Mouse (Mus musculus) cerebral cortex, adult 2 months (tissue): ENCODE measurements around the gene Evc.

Experiments
- WGBS: fragments of 180-500 bp; shearing (Covaris S2); methylation state at CpG from one replicate; pipeline ENCODE4 v1.1.7; 2018; 5-methylcytosine and 5-hydroxymethylcytosine counted together

The Evc gene

GRCm38 (mm10) chr5:37298370-37298769, 38.3 kb downstream of the Evc start:
- 20% methylated on average over 7 of the region's 7 CpGs for WGBS

DNA sequence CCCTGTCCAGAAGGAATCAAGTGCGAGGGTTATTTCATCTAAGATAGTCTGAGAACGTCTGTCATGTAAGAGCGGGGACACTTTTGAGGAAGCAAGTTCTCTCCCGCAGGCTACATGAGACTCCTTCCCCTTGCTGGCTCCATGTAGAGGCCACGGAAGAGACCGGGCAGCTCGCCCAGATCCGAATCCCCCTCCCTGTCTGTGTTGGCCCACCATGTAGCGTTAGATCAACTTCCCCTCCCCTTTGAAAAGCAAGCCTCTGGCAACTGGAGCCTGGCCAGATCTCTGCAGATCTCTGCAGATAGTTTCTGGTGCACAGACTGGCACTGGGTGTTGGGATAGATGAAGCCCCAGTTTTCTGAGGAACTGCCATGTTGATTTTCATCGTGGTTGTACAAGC, 40.0 kb downstream of the Evc start:
- WGBS = 28% methylated on average over 10 of the region's 10 CpGs

DNA sequence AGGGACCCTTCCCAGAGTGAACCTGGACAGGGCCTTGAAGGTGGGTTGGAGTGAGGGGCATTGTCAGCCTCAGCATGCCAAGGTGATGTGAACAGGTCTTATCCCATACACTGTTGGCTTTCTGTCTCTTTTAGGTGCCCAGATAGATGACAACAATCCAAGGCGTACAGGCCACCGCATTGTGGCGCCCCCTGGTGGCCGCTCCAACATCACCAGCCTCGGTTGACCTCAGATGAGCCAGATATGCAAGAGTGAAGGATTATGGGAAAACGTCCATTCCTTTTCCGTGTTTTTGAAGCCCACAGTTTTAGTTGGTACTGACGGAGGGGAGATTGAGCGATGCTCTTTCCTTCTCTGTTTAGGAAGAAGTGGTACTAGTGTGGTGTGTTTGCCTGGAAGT, 45.7 kb downstream of the Evc start:
- 56% methylated on average over 9 of the region's 9 CpGs for WGBS

DNA sequence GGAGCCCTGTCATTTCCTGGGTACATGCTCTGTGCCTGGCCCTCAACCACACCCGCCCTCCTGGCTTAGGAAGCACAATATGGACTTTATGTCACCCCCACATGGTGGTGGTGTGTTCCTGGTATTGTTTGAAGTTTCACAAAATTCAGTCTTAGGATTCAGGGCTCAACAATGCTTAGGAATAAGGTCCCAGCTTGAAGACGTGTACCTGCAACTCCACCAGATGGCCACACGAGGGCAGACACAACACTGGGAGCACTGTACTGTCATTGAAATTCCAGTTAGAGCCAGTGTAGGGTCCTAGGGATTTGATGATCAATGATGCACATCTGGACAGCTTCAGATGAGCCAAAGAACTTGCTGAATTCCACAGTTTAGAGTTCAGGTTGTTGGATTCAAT, 47.5 kb downstream of the Evc start:
- 19% methylated on average over 3 of the region's 3 CpGs for WGBS

DNA sequence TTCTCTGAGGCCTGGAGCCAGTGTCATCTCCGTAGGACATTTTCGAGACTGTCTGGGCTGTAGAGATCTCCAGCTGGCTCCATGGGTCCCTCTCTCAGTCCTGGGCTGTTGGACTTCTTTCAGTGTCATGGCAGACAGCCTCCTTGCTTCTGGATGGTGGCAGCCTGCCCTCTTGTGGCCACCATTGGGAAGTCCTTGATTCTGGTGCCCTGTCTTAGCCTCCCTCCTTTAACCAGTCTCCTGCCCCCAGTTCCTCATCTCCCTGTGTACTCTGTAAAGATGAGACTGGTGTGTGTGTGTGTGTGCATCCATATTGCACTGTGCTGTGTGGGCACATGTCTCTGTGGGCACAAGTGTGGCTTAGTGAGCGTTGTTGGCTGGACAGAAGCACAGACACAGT, 48.3 kb downstream of the Evc start:
- WGBS = 36% methylated on average over 3 of the region's 3 CpGs

- 46% methylated on average over 11 of the region's 11 CpGs for WGBS
Measured at GRCm38 (mm10) chr5:37281021-37281420, 55.7 kb downstream of the Evc start.

- WGBS = 58% methylated on average over 6 of the region's 6 CpGs
Measured at GRCm38 (mm10) chr5:37263816-37264215, 72.9 kb downstream of the Evc start.

DNA sequence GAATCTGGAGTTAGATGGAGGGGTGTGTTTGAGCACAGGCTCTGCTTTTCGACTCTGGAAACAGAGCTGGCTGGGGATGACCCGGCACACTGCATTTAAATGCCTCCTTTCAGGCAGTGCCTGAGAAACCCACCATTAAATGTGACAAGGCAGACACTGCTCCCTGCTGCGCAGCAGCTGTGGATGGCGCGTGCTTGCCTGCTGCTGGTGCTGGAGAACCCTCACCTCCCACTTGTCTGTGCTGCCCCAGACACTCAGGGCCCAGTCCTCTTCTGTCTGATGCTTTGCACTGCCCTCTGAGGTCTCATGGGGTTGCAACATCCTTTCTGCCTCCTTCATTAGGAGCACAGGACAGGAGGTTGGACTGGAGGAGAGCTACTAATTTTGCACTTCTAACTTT, 75.0 kb downstream of the Evc start:
- WGBS = 34% methylated on average over 5 of the region's 5 CpGs

DNA sequence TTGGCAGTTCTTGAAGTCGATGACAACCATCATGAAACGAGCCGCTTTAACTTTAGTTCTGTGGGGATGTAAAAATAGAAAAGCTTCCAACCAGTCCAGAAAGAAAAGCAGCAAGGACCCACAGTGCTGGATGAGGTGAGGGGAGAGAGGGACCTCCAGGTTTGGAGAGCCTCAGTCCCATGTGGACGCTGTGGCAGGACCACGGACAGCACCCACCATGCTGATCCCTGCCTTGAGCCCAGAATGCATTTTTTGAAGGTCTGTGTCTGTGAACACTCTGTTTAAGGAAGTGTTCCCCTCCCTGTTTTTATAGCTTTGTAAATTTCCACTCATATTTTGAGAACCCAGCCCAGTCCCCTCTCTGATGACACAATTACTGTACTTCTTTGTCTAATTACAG, 79.5 kb downstream of the Evc start:
- WGBS = 31% methylated on average over 5 of the region's 5 CpGs

GRCm38 (mm10) chr5:37256823-37257222, 79.9 kb downstream of the Evc start:
- 40% methylated on average over 7 of the region's 7 CpGs for WGBS

GRCm38 (mm10) chr5:37254523-37254922, 82.2 kb downstream of the Evc start:
- WGBS = 46% methylated on average over 4 of the region's 4 CpGs

DNA sequence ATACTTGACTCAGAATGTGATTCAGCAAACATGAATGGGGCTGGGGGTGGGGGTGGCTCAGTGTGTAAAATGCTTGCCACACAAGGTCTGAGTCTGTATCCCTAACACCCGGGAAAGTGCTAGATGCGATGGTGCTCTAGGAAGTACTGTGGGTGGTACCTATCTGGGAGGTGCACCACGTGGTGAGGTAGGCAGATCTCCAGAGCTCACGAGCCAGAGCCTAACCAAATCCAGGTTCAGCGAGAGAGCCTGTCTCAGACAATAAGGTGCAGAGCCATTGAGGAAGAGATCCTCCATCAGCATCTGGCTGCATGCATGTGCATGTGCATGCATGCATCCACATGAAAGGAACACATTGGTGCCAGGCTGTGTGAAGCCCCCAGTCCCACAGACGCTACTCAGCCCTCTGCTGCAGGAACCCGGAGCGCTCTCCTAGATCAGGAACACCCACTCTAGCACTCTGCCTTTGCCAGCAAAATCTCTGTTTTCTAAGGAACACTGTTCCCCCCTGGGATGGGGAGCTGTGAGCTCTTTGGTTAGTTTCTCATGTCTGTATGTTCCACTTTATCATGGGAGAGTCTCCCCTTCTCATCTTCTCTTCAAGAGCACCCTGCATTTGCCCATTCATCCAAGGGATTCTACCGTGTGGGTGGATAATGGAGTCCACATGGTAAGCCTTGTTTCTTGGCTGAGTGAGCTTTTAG, 84.4 kb downstream of the Evc start:
- WGBS = 51% methylated on average over 9 of the region's 9 CpGs

GRCm38 (mm10) chr5:37251596-37251995, 85.1 kb downstream of the Evc start:
- WGBS = 31% methylated on average over 3 of the region's 3 CpGs

GRCm38 (mm10) chr5:37248870-37249269, 87.8 kb downstream of the Evc start:
- WGBS = 53% methylated on average over 3 of the region's 3 CpGs

DNA sequence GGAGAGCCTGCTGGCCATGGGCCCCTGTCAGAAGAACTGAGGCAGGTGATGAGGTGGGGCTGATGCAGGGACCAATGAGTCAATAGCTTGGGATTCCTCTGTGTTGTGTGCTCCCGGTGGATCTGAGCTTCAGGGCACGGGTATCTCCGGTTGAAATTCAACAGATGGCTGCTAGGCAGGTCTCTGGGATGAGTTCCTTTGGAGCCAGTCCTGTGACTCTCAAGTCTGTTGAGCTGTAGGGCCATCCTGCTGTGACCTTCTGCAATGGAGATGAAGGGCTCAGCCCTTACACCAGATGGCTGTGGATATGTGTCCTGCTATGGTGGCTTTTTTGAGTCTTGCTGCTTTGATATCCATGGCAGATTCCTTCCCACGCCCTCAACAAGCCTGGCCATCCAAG, 89.2 kb downstream of the Evc start:
- 43% methylated on average over 4 of the region's 4 CpGs for WGBS

GRCm38 (mm10) chr5:37246138-37246910, 90.4 kb downstream of the Evc start:
- WGBS = 2% methylated on average over 37 of the region's 37 CpGs

DNA sequence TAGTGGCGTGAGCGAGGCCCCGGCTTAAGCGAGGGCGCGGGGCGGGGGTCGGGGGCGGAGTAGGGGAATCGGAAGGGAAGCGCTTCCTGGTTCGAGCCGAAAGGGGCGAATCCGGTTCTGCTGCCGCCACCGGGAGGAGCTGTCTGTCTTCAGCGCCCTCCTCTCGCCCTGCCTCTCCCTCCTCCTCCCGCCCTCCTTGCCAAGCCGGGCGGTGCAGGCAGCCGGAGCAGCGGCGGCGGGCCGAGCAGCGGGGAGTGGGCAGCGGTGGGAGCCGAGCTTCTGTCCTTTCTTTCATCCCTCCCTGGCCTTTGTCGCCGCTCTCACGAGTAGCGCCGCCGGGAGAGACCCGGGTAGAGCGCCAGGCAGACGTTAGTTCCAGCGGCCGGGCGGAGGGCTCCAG, 91.0 kb downstream of the Evc start:
- under 1% methylated on average over 36 of the region's 42 CpGs for WGBS

- WGBS = 14% methylated on average over 9 of the region's 9 CpGs
Measured at GRCm38 (mm10) chr5:37244666-37245242, 91.9 kb downstream of the Evc start.

DNA sequence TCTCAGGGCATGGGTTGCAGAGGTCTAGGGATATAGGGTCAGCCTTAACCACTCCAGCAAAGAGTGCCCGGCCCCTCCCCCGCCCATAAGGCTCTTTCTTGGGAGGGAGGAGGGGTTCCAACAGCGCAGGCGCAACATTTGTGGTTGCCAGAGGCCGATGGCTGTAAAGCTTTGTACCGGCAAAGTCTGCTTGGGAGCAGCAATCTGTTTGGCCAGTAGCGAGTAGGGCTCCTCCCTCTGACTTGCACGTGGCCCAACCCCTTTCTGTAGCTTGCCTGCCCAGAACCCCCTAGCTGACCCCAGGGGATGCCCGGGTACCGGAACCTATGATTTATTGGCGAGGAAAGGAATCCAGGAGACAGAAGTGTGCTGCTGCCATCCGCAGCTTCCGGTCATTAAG, 92.5 kb downstream of the Evc start:
- WGBS = 4% methylated on average over 13 of the region's 13 CpGs

GRCm38 (mm10) chr5:37243169-37243886, 93.4 kb downstream of the Evc start:
- WGBS = 2% methylated on average over 19 of the region's 19 CpGs

DNA sequence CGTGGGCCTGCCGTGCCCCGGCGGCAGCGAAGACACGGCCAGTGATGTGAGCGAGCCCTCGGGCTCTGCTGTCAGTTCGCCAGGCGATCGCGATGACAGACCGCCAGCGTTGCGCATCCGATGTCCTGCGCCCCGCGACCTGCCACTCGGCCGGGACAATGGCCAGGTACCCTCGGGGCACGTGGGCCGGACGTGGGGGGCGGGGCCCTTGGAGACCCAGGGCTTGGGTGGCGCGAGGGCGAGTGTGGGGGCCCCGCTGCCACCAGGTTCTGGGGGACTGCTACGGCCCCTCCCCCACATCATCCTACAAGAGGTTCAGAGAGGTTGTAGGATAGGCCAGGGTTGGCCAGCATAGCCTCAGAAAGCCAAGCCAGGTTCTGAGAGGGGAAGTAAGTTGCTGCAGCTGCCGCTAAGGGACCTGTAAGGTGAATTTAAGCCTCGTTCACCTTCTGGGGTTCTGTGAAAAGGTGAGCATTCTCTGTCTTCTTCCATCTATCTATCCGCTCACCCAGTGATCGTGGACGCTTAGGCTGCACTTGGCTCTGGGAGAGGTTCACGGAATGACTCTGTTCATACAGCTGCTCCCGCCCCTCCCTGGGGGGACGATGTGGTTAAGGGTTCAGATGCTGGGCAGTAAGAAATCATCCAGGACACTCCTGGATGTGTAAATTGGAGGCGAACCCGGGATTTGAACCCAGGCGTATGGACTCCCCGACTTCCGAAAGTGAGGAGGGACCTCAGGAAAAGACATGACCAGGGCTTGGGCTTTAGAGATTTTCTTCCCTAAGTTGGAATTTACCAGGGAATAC, 94.1 kb downstream of the Evc start:
- 7% methylated on average over 44 of the region's 44 CpGs for WGBS
